ENCODE assay signal across 11 mouse cellular contexts in the genomic region with DNA sequence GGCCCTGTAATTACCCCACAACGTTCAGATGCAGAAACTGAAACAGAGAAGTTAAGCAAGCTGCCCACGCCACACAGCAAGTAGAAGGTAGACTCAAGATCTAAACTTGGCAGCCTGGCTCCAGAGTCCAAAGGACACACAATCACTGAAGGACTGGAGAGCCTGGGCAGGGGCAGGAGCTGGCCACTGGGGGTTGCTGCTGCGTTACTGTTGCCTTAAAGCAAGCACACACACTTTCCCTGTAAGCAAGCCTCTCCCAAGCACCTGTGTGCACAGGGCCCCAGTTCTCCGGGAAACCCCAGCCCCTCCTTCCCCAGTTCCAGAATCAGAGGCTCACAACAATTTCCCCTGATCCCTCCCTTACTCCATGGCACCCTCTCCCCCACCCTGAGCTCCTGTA. TPM values are rescaled to one million over a fixed set of nuclear protein-coding genes. Genes with fewer than 3 reads are reported as not detected.
A peak's percentile ranks its signal among the peaks of the same experiment; 100 is the strongest.
DNase-seq lines count a peak whose midpoint lies in the region; ATAC-seq and TF ChIP-seq lines count a peak whose summit lies in the region.
"Had no signal": no experiment of that assay in that cellular context is flagged by ENCODE, and none has a peak within 500 bp of the region (broad histone marks: within the 10 kb centered on the region; RNA-seq: fewer than 3 reads in every experiment).

No protein-coding gene starts in this region.

- no peak overlapping the region for H3K27ac ChIP-seq in kidney, adult 2 months (ENCODE audit: insufficient read depth, low read depth, low read length)
- H3K27ac ChIP-seq in kidney, embryonic 14.5 days (ENCODE audit: low read depth, low read length): no peak overlapping the region
- no peak overlapping the region for H3K27ac ChIP-seq in liver, embryonic 11.5 days (ENCODE audit: low read depth, low read length)
- H3K27ac ChIP-seq: forebrain, embryonic 15.5 days had no signal

- DNase-seq in CD4-positive, CD25-positive, alpha-beta regulatory T cell, adult 2 months (ENCODE audit: low read depth, low spot score): peak; percentile 24
- DNase-seq in kidney, adult 2 months: peak; percentile 69
- peak; percentile 37 to 47 for DNase-seq in cerebellum, postnatal 25 days
- no peak for DNase-seq in liver, embryonic 11.5 days (ENCODE audit: low spot score)
- no peak for DNase-seq in layer of hippocampus, postnatal 14 days (ENCODE audit: low spot score in 2 of 2)
- DNase-seq: thymus, adult 18-20 months had no signal

- no peaks in the 10 kb centered on the region for H3K27me3 ChIP-seq in kidney, adult 2 months (replicated peaks; ENCODE audit: control insufficient read depth, insufficient read depth, low read length)
- H3K27me3 ChIP-seq in kidney, embryonic 14.5 days (ENCODE audit: control insufficient read depth, insufficient read depth, low read length): no peaks in the 10 kb centered on the region
- no peaks in the 10 kb centered on the region for H3K27me3 ChIP-seq in liver, embryonic 11.5 days (replicated peaks; ENCODE audit: control insufficient read depth, insufficient read depth, low read length)
- H3K27me3 ChIP-seq: forebrain, embryonic 15.5 days had no signal

- H3K4me1 ChIP-seq in kidney, adult 2 months (ENCODE audit: control insufficient read depth, insufficient read depth, low read length): no peaks in the 10 kb centered on the region
- peaks cover 6% of the 10 kb centered on the region for H3K4me1 ChIP-seq in kidney, embryonic 14.5 days (ENCODE audit: control insufficient read depth, insufficient read depth, low read length)
- peaks cover 49% of the 10 kb centered on the region for H3K4me1 ChIP-seq in liver, embryonic 11.5 days (replicated peaks; ENCODE audit: control insufficient read depth, insufficient read depth, low read length)

- H3K9me3 ChIP-seq in kidney, embryonic 14.5 days (ENCODE audit: control insufficient read depth, low read length): no peaks in the 10 kb centered on the region
- no peaks in the 10 kb centered on the region for H3K9me3 ChIP-seq in liver, embryonic 11.5 days (ENCODE audit: control insufficient read depth, low read length)
- H3K9me3 ChIP-seq: forebrain, embryonic 15.5 days had no signal

- TF ChIP-seq POLR2A in kidney, adult 2 months (IDR thresholded peaks at IDR 0.05; ENCODE audit: low read depth, low read length): no peak

- H3K4me2 ChIP-seq in kidney, embryonic 14.5 days (replicated peaks; ENCODE audit: low read depth, low read length): no peak overlapping the region
- no peak overlapping the region for H3K4me2 ChIP-seq in liver, embryonic 11.5 days
- H3K4me2 ChIP-seq: forebrain, embryonic 15.5 days had no signal

- peak; percentile 62 for TF ChIP-seq CTCF in kidney, adult 2 months (conservative IDR thresholded peaks at IDR 0.05; ENCODE audit: insufficient read depth, insufficient read length, low read depth, low read length)

- 42% methylated on average over 4 of the region's 4 CpGs for WGBS in kidney, adult 2 months
- 51% methylated on average over 4 of the region's 4 CpGs for WGBS in kidney, embryonic 14.5 days
- WGBS in liver, embryonic 11.5 days: 52% methylated on average over 4 of the region's 4 CpGs

- H3K36me3 ChIP-seq in kidney, adult 2 months (ENCODE audit: control insufficient read depth, insufficient read depth, low read length): no peaks in the 10 kb centered on the region
- no peaks in the 10 kb centered on the region for H3K36me3 ChIP-seq in kidney, embryonic 14.5 days (ENCODE audit: control insufficient read depth, insufficient read depth, low read length)
- no peaks in the 10 kb centered on the region for H3K36me3 ChIP-seq in liver, embryonic 11.5 days (ENCODE audit: control insufficient read depth, insufficient read depth, low read length)
- H3K36me3 ChIP-seq: forebrain, embryonic 15.5 days had no signal

- no peak for ATAC-seq in CD4-positive, CD25-positive, alpha-beta regulatory T cell, adult 4 months
- no peak; the same call in 1 of the 2 replicates for ATAC-seq in kidney, embryonic 14.5 days (ENCODE audit: low FRiP score, low TSS enrichment)
- ATAC-seq in liver, embryonic 11.5 days (replicated peaks; ENCODE audit: low FRiP score): no peak; the same call in 1 of the 2 replicates
- ATAC-seq in megakaryocyte progenitor cell, adult 5-6 weeks (replicated peaks; ENCODE audit: poor library complexity): no peak; the same call in 1 of the 2 replicates
- ATAC-seq: forebrain, embryonic 15.5 days had no signal

- no peak overlapping the region for H3K4me3 ChIP-seq in kidney, adult 2 months (ENCODE audit: insufficient read depth, low read depth, low read length)
- H3K4me3 ChIP-seq in kidney, embryonic 14.5 days (ENCODE audit: low read length): no peak overlapping the region
- no peak overlapping the region for H3K4me3 ChIP-seq in liver, embryonic 11.5 days (ENCODE audit: low read depth, low read length)
- H3K4me3 ChIP-seq: forebrain, embryonic 15.5 days; myocyte had no signal

- H3K9ac ChIP-seq in kidney, embryonic 14.5 days (ENCODE audit: low read depth, low read length): no peak overlapping the region; the same call in 1 of the 2 replicates
- H3K9ac ChIP-seq in liver, embryonic 11.5 days (ENCODE audit: low read depth, low read length): peak overlapping the region; percentile 7; the same call in 1 of the 2 replicates
- H3K9ac ChIP-seq: forebrain, embryonic 15.5 days had no signal

RNA-seq across cellular contexts. Expression of gene Nol4l, which starts 12.8 kb away (rescaled TPM):
- 1 to 10 TPM; 3.5 to 5.2 TPM for polyA plus RNA-seq in CD4-positive, CD25-positive, alpha-beta regulatory T cell, adult 4 months (2017; shearing (Covaris generic))
- 11.9 and 14.5 TPM in 2 replicates for polyA plus RNA-seq in kidney, adult 2 months (2012; rRNA removed)
- 10.5 and 17.1 TPM in 2 replicates for polyA plus RNA-seq in kidney, embryonic 14.5 days (2014; fragmentation: Nextera tagmentation; extraction: Ambion mirVana)
- polyA plus RNA-seq in liver, embryonic 11.5 days (2014; fragmentation: Nextera tagmentation; extraction: Ambion mirVana): 14.1 and 15.8 TPM in 2 replicates
- 10 to 100 TPM; 55.6 to 60.1 TPM for total RNA-seq in layer of hippocampus, postnatal 14 days (2021)
- total RNA-seq in megakaryocyte progenitor cell, adult 5-6 weeks (2015): 3.0 and 4.4 TPM in 2 replicates
- 1.4 and 3.7 TPM in 2 replicates for total RNA-seq in megakaryocyte progenitor cell, adult 5-6 weeks (2017)

RNA-seq across cellular contexts. Expression of gene 4930404H24Rik, which starts 24.4 kb away (rescaled TPM):
- not detected for polyA plus RNA-seq in CD4-positive, CD25-positive, alpha-beta regulatory T cell, adult 4 months (2017; shearing (Covaris generic))
- polyA plus RNA-seq in kidney, adult 2 months (2012; rRNA removed): not detected in 2 replicates
- polyA plus RNA-seq in kidney, embryonic 14.5 days (2014; fragmentation: Nextera tagmentation; extraction: Ambion mirVana): not detected in 2 replicates
- not detected in 2 replicates for polyA plus RNA-seq in liver, embryonic 11.5 days (2014; fragmentation: Nextera tagmentation; extraction: Ambion mirVana)
- not detected for total RNA-seq in layer of hippocampus, postnatal 14 days (2021)
- total RNA-seq in megakaryocyte progenitor cell, adult 5-6 weeks (2015): not detected in 2 replicates
- total RNA-seq in megakaryocyte progenitor cell, adult 5-6 weeks (2017): not detected in 2 replicates
- polyA plus RNA-seq: forebrain, embryonic 15.5 days; myocyte had no signal

Comparison
In these comparisons a context has a peak if more than half of its experiments do, and no peak if none do; other contexts are left out.
1. DNase-seq: peak in CD4-positive, CD25-positive, alpha-beta regulatory T cell, adult 2 months (single experiment), kidney, adult 2 months (single experiment) and cerebellum, postnatal 25 days (2 of 2); none in liver, embryonic 11.5 days (single experiment) and layer of hippocampus, postnatal 14 days (0 of 2).